Mouse (Mus musculus) G1E (cell line): ENCODE results near the gene Gm10638.

Source experiments
- CTCF ChIP-seq: IDR thresholded peaks from 2 replicates; pipeline ENCODE4 v1.5.1; 2012; ENCODE audit warnings: low read depth, low read length, inconsistent platforms, mixed read lengths
- GATA1 ChIP-seq: IDR thresholded peaks from 2 replicates; pipeline ENCODE4 v1.6.1; 2012; ENCODE audit warnings: borderline replicate concordance, low read length, inconsistent platforms, mixed read lengths
- GATA2 ChIP-seq: IDR thresholded peaks from 2 replicates; pipeline ENCODE4 v1.6.1; 2012; ENCODE audit warnings: low read depth, low read length, inconsistent platforms, borderline replicate concordance
- POLR2AphosphoS5 ChIP-seq: IDR thresholded peaks from 2 replicates; pipeline ENCODE4 v1.6.1; 2012; ENCODE audit warnings: low read depth, low read length, inconsistent platforms; ENCODE audit not compliant: insufficient replicate concordance
- TAL1 ChIP-seq: conservative IDR thresholded peaks from 2 replicates; pipeline ENCODE4 v1.6.1; 2012; ENCODE audit warnings: low read depth, low read length, inconsistent platforms, mixed read lengths

GRCm38 (mm10) chr8:86720756-86721459 lies 24.6 kb upstream of the Gm10638 start:
- TF ChIP-seq CTCF (no peak), GATA1 (no peak), GATA2 (no peak), TAL1 (no peak), POLR2AphosphoS5 (no peak)
